Mouse (Mus musculus) MEL (cell line): Measurements from ENCODE around the gene Ubl3. TPM values are rescaled to one million over a fixed set of nuclear protein-coding genes. Genes with fewer than 3 reads are reported as not detected.

Experiments
- DNase-seq: peaks from one replicate; pipeline ENCODE4 v3.0.0; 2011; ENCODE audit warnings: low read depth, low spot score
- H3K27ac ChIP-seq: 2 replicates; pipeline ENCODE4 v1.5.1; 2012; ENCODE audit warnings: low read depth, mild to moderate bottlenecking, control low read depth, low read length, moderate library complexity; ENCODE audit not compliant: control insufficient read depth
- H3K27me3 ChIP-seq, 2 experiments: fragments of 150-350 bp in 1 of 2; sonication (generic) in 1 of 2; 2 replicates each; pipeline ENCODE4 v1.6.1; 2012; ENCODE audit warnings: low read length in 2 of 2, mild to moderate bottlenecking in 2 of 2, improper control_type of control experiment in 1 of 2, moderate library complexity in 1 of 2; ENCODE audit not compliant: insufficient read depth in 2 of 2, control insufficient read depth in 1 of 2
- H3K36me3 ChIP-seq, 2 experiments: 2 replicates each; pipeline ENCODE4 v1.6.1; 2012 to 2014; ENCODE audit warnings: low read length in 2 of 2, improper control_type of control experiment in 1 of 2, inconsistent platforms in 1 of 2, mild to moderate bottlenecking in 1 of 2; ENCODE audit not compliant: insufficient read depth in 2 of 2, control insufficient read depth in 1 of 2
- H3K4me1 ChIP-seq, 2 experiments: fragments of 150-350 bp in 1 of 2; sonication (generic) in 1 of 2; 2 replicates each; pipeline ENCODE4 v1.6.1; 2012; ENCODE audit warnings: low read length in 2 of 2, improper control_type of control experiment in 1 of 2, mild to moderate bottlenecking in 1 of 2; ENCODE audit not compliant: insufficient read depth in 2 of 2, control insufficient read depth in 1 of 2
- H3K4me3 ChIP-seq, 2 experiments: fragments of 150-350 bp in 1 of 2; sonication (generic) in 1 of 2; 2 replicates each; pipeline ENCODE4 v1.5.1; 2012; ENCODE audit warnings: low read depth in 2 of 2, low read length in 2 of 2, mild to moderate bottlenecking in 2 of 2, moderate library complexity in 2 of 2, control low read depth in 1 of 2, improper control_type of control experiment in 1 of 2; ENCODE audit not compliant: control insufficient read depth in 1 of 2, insufficient read depth in 1 of 2
- H3K79me2 ChIP-seq: 2 replicates; pipeline ENCODE4 v1.6.1; 2012; ENCODE audit warnings: mild to moderate bottlenecking, low read length, moderate library complexity; ENCODE audit not compliant: control insufficient read depth, poor library complexity, insufficient read depth
- H3K9ac ChIP-seq: 2 replicates; pipeline ENCODE4 v1.6.1; 2012; ENCODE audit warnings: low read depth, mild to moderate bottlenecking, control low read depth, low read length, moderate library complexity; ENCODE audit not compliant: control insufficient read depth, poor library complexity, severe bottlenecking
- H3K9me3 ChIP-seq: fragments of 150-350 bp; sonication (generic); replicated peaks from 2 replicates; pipeline ENCODE4 v1.6.1; 2012; ENCODE audit warnings: mild to moderate bottlenecking, low read length, improper control_type of control experiment, moderate library complexity; ENCODE audit not compliant: insufficient read depth
- BHLHE40 ChIP-seq: IDR thresholded peaks from 2 replicates; pipeline ENCODE4 v1.6.1; 2012; ENCODE audit warnings: low read depth, mild to moderate bottlenecking, inconsistent platforms, low read length, improper control_type of control experiment, borderline replicate concordance
- CHD1 ChIP-seq: IDR thresholded peaks from 2 replicates; pipeline ENCODE4 v1.6.1; 2012; ENCODE audit warnings: low read depth, mild to moderate bottlenecking, inconsistent platforms, low read length, improper control_type of control experiment
- GABPA ChIP-seq: IDR thresholded peaks from 2 replicates; pipeline ENCODE4 v1.6.1; 2012; ENCODE audit warnings: low read depth, mild to moderate bottlenecking, inconsistent platforms, low read length, improper control_type of control experiment, moderate library complexity
- GATA1 ChIP-seq: IDR thresholded peaks from 2 replicates; pipeline ENCODE4 v1.6.1; 2011; ENCODE audit warnings: low read depth, low read length, improper control_type of control experiment
- HCFC1 ChIP-seq: IDR thresholded peaks from 2 replicates; pipeline ENCODE4 v1.6.1; 2012; ENCODE audit warnings: low read depth, mild to moderate bottlenecking, inconsistent platforms, low read length, improper control_type of control experiment, moderate library complexity
- JUND ChIP-seq: IDR thresholded peaks from 2 replicates; pipeline ENCODE4 v1.6.1; 2011; ENCODE audit warnings: low read depth, mild to moderate bottlenecking, improper control_type of control experiment, low read length
- MAX ChIP-seq: IDR thresholded peaks from 2 replicates; pipeline ENCODE4 v1.6.1; 2011; ENCODE audit warnings: low read length, improper control_type of control experiment
- MAZ ChIP-seq: IDR thresholded peaks from 2 replicates; pipeline ENCODE4 v1.6.1; 2012; ENCODE audit warnings: low read depth, mild to moderate bottlenecking, inconsistent platforms, low read length, improper control_type of control experiment
- MYB ChIP-seq: IDR thresholded peaks from 2 replicates; pipeline ENCODE4 v1.6.1; 2011; ENCODE audit warnings: mild to moderate bottlenecking, low read depth, low read length, improper control_type of control experiment
- NELFE ChIP-seq: IDR thresholded peaks from 2 replicates; pipeline ENCODE4 v1.6.1; 2011; ENCODE audit warnings: low read depth, low read length, improper control_type of control experiment
- NRF1 ChIP-seq: IDR thresholded peaks from 2 replicates; pipeline ENCODE4 v1.6.1; 2014; ENCODE audit warnings: low read depth, mild to moderate bottlenecking, inconsistent platforms, low read length, improper control_type of control experiment, moderate library complexity; ENCODE audit not compliant: poor library complexity, insufficient read depth, severe bottlenecking
- POLR2A ChIP-seq, 2 experiments: IDR thresholded peaks; 2 replicates each; pipeline ENCODE4 v1.6.1; 2011 to 2012; ENCODE audit warnings: low read length in 2 of 2, mild to moderate bottlenecking in 2 of 2, control low read depth in 1 of 2, improper control_type of control experiment in 1 of 2, low read depth in 1 of 2, moderate library complexity in 1 of 2; ENCODE audit not compliant: control insufficient read depth in 1 of 2, insufficient read depth in 1 of 2, poor library complexity in 1 of 2
- RAD21 ChIP-seq: IDR thresholded peaks from 2 replicates; pipeline ENCODE4 v1.6.1; 2011; ENCODE audit warnings: mild to moderate bottlenecking, low read depth, low read length, improper control_type of control experiment
- SIN3A ChIP-seq: IDR thresholded peaks from 2 replicates; pipeline ENCODE4 v1.6.1; 2012; ENCODE audit warnings: low read length, improper control_type of control experiment, inconsistent platforms
- TBP ChIP-seq: IDR thresholded peaks from 2 replicates; pipeline ENCODE4 v1.8.0; 2011; ENCODE audit warnings: low read depth, low read length, improper control_type of control experiment
- TCF12 ChIP-seq: IDR thresholded peaks from 2 replicates; pipeline ENCODE4 v1.6.1; 2014; ENCODE audit warnings: low read depth, mild to moderate bottlenecking, inconsistent platforms, low read length, improper control_type of control experiment, moderate library complexity
- USF1 ChIP-seq: IDR thresholded peaks from 2 replicates; pipeline ENCODE4 v1.6.1; 2014; ENCODE audit warnings: low read depth, mild to moderate bottlenecking, inconsistent platforms, low read length, improper control_type of control experiment, moderate library complexity
- ZC3H11A ChIP-seq: IDR thresholded peaks from 2 replicates; pipeline ENCODE4 v1.6.1; 2012; ENCODE audit warnings: low read depth, mild to moderate bottlenecking, inconsistent platforms, low read length, improper control_type of control experiment
- ZKSCAN1 ChIP-seq: IDR thresholded peaks from 2 replicates; pipeline ENCODE4 v1.6.1; 2012; ENCODE audit warnings: low read depth, mild to moderate bottlenecking, inconsistent platforms, low read length, improper control_type of control experiment, moderate library complexity
- ZMIZ1 ChIP-seq: IDR thresholded peaks from 2 replicates; pipeline ENCODE4 v1.6.1; 2012; ENCODE audit warnings: low read depth, mild to moderate bottlenecking, inconsistent platforms, low read length, improper control_type of control experiment, moderate library complexity
- polyA plus RNA-seq, 2 experiments: library from polyadenylated mRNA; stranded (reverse) in 1 of 2; unstranded in 1 of 2; fragments of >175 nt in 1 of 2; fragments of >200 nt in 1 of 2; gene quantifications; 2 replicates each; pipeline versions ENCODE4 v1.2.1 to v1.2.4; 2012; ENCODE audit warnings: low replicate concordance in 2 of 2, low read depth in 1 of 2; ENCODE audit not compliant: insufficient read length in 2 of 2, insufficient read depth in 1 of 2, missing spikeins in 1 of 2
- total RNA-seq: library from RNA; depleted of rRNA; stranded (reverse); fragments of 300-350 nt; gene quantifications from 2 replicates; pipeline ENCODE4 v1.2.3, GENCODE M21; 2012

Ubl3 gene
- total and polyA plus RNA-seq, 3 experiments = 41.0 to 59.0 TPM; not detected in 1

DNA sequence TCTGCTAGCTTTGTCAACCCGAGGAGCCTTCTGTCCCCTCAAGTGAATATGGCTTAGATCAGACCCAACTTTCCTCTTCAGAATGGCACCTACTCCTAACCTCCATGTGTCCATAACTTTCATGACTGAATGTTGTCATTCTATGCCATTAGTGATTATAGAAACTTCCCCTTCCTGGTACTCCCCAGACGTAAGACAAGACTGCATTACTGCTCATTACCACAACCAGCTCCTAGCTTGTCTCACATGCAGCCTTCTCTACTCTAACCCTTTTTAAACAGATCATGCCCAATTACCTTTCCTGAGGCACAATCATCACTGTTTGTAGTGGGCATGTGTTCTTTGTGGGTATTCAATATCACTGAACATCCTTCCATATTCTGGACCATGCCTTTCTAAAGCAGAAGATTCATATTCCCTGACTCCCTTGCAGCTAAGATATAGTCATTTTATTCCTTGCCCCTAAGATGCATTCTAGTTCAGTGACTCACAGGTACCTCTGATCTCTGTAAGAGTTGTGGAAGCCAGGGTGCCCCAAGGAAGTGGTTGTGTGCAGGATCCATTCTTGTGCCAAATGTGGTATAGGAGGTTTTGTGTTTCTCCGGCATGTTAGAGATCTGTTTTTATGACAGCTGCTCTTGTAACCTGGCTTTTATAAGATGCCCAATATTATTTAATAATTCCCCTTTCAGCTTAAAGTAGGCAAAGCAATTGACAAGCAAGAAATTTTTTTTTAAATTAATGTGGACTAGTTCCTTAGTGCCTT is 42.3 kb upstream of the Ubl3 start:
- DNase-seq = no peak
- Histone ChIP-seq H3K27ac (no peak overlapping the region), H3K4me1 (no peaks in the 10 kb centered on the region), H3K27me3 (no peaks in the 10 kb centered on the region), H3K9me3 (no peaks in the 10 kb centered on the region), H3K4me3 (no peak overlapping the region), H3K9ac (no peak overlapping the region), H3K36me3 (no peaks in the 10 kb centered on the region), H3K79me2 (no peaks in the 10 kb centered on the region)
- no peak for TF ChIP-seq HCFC1
- no peak for TF ChIP-seq TCF12
- no peak for TF ChIP-seq MAZ
- no peak for TF ChIP-seq TBP
- no peak for TF ChIP-seq MAX
- TF ChIP-seq BHLHE40 = no peak
- TF ChIP-seq USF1 = no peak
- TF ChIP-seq JUND = no peak
- no peak for TF ChIP-seq GABPA
- no peak for TF ChIP-seq ZKSCAN1
- no peak for TF ChIP-seq NELFE
- TF ChIP-seq GATA1 = no peak
- no peak for TF ChIP-seq MYB
- TF ChIP-seq ZMIZ1 = no peak
- TF ChIP-seq POLR2A (IDR thresholded peaks at IDR 0.05; ENCODE audit: control insufficient read depth in 1 of 2, insufficient read depth in 1 of 2, low read depth in 1 of 2, low read length in 2 of 2, poor library complexity in 1 of 2) = no peak

DNA sequence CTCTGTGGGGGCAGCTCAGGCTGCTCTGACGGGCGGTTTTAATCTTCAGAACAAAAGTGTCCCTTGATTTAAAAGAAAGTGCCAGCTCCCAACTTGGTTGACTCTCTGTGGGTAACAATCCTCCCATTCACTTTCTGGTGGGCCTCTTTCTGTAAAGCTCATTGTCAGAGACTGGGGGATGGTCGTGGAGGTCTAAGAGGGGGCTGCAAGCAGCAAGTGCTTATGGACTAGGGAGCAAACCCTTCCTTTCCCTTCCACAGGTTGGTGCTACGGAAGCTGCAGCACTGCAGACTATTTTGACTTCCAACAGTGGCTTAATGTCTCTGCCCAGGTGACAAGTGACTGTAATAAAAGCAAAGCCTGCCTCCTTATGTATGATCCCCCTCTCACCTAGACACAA is 41.0 kb upstream of the Ubl3 start:
- no peaks in the 10 kb centered on the region for H3K79me2 ChIP-seq
- TF ChIP-seq ZKSCAN1 = no peak
- TF ChIP-seq RAD21 = no peak
- TF ChIP-seq NRF1 = no peak
- TF ChIP-seq SIN3A = no peak
- TF ChIP-seq ZC3H11A = no peak
- no peak for TF ChIP-seq CHD1
- TF ChIP-seq GABPA = no peak
- TF ChIP-seq, all 39 proteins: peak for 0
- no peak overlapping the region for H3K4me3 ChIP-seq
- H3K36me3 ChIP-seq = no peaks in the 10 kb centered on the region
- H3K9me3 ChIP-seq = no peaks in the 10 kb centered on the region
- H3K27ac ChIP-seq = no peak overlapping the region
- no peaks in the 10 kb centered on the region for H3K4me1 ChIP-seq
- no peak overlapping the region for H3K9ac ChIP-seq
- H3K27me3 ChIP-seq = no peaks in the 10 kb centered on the region
- DNase-seq = no peak
